Mouse (Mus musculus) gastrocnemius, postnatal 36 days (tissue): ENCODE measurements around the gene Fahd1. TPM values are rescaled to one million over a fixed set of nuclear protein-coding genes. Genes with fewer than 3 reads are reported as not detected.

Experiments used
- total RNA-seq, 2 experiments: library from RNA; stranded (reverse); gene quantifications; 2 replicates each; pipeline ENCODE4 v1.2.3; 2021

Fahd1 gene
- total RNA-seq, 2 experiments from 2014 or later = 40.3 to 42.1 TPM

Other genes starting within 250 kb of the Fahd1 start
- gene Tsc2, start 217.7 kb downstream of the Fahd1 start, total RNA-seq = 10 to 100 TPM; 74.9 to 76.8 TPM
- 1 to 10 TPM; 2.3 TPM for gene Nthl1, start 217.7 kb downstream of the Fahd1 start, total RNA-seq
- 10 to 100 TPM; 27.1 to 36.9 TPM for gene Slc9a3r2, start 200.0 kb downstream of the Fahd1 start, total RNA-seq
- gene Npw, start 191.9 kb downstream of the Fahd1 start, total RNA-seq = not detected
- 10 to 100 TPM; 18.0 to 18.5 TPM for gene Zfp598, start 180.7 kb downstream of the Fahd1 start, total RNA-seq
- not detected for gene Syngr3, start 160.4 kb downstream of the Fahd1 start, total RNA-seq
- 10 to 100 TPM; 30.3 to 33.3 TPM for gene Gfer, start 154.2 kb downstream of the Fahd1 start, total RNA-seq
- gene Noxo1, start 154.1 kb downstream of the Fahd1 start, total RNA-seq = 1 to 10 TPM in 1 of 2 experiments, under 1 TPM in 1; 0.47 to 1.4 TPM
- 10 to 100 TPM; 15.1 to 16.1 TPM for gene Tbl3, start 142.7 kb downstream of the Fahd1 start, total RNA-seq
- not detected for gene Rnf151, start 132.3 kb downstream of the Fahd1 start, total RNA-seq
- 100 to 1,000 TPM; 500 to 582 TPM for gene Rps2, start 132.2 kb downstream of the Fahd1 start, total RNA-seq
- 100 to 1,000 TPM; 420 to 464 TPM for gene Ndufb10, start 125.9 kb downstream of the Fahd1 start, total RNA-seq
- 100 to 1,000 TPM; 743 to 791 TPM for gene Rpl3l, start 122.5 kb downstream of the Fahd1 start, total RNA-seq
- 100 to 1,000 TPM; 192 to 205 TPM for gene Msrb1, start 113.7 kb downstream of the Fahd1 start, total RNA-seq
- not detected for gene Hs3st6, start 97.4 kb downstream of the Fahd1 start, total RNA-seq
- not detected for gene Meiob, start 46.1 kb downstream of the Fahd1 start, total RNA-seq
- gene Hagh, start 10.2 kb downstream of the Fahd1 start, total RNA-seq = 10 to 100 TPM; 66.0 to 77.0 TPM
- gene Igfals, start 15.6 kb upstream of the Fahd1 start, total RNA-seq = 1 to 10 TPM; 3.3 to 3.8 TPM
- 10 to 100 TPM; 10.0 TPM for gene Nubp2, start 36.0 kb upstream of the Fahd1 start, total RNA-seq
- 10 to 100 TPM; 25.4 to 31.0 TPM for gene Spsb3, start 36.3 kb upstream of the Fahd1 start, total RNA-seq
- 10 to 100 TPM in 1 of 2 experiments, 1 to 10 TPM in 1; 9.3 to 10.2 TPM for gene Eme2, start 44.7 kb upstream of the Fahd1 start, total RNA-seq
- 10 to 100 TPM; 84.6 to 90.2 TPM for gene Mrps34, start 44.8 kb upstream of the Fahd1 start, total RNA-seq
- 10 to 100 TPM; 10.3 to 11.7 TPM for gene Nme3, start 46.1 kb upstream of the Fahd1 start, total RNA-seq
- gene Mapk8ip3, start 86.6 kb upstream of the Fahd1 start, total RNA-seq = 10 to 100 TPM; 16.2 to 24.4 TPM
- 1 to 10 TPM; 6.2 to 6.8 TPM for gene Jpt2, start 110.3 kb upstream of the Fahd1 start, total RNA-seq
- 1 to 10 TPM; 5.9 to 7.1 TPM for gene Cramp1l, start 165.4 kb upstream of the Fahd1 start, total RNA-seq
- gene Ift140, start 165.7 kb upstream of the Fahd1 start, total RNA-seq = 1 to 10 TPM; 1.7 to 2.0 TPM
- 10 to 100 TPM; 10.3 to 10.7 TPM for gene Tmem204, start 233.2 kb upstream of the Fahd1 start, total RNA-seq